Mouse (Mus musculus) neural tube, embryonic 11.5 days (tissue): ENCODE data around the gene Loxl1. TPM values are rescaled to one million over a fixed set of nuclear protein-coding genes. Genes with fewer than 3 reads are reported as not detected.

ENCODE experiments used
- ATAC-seq: fragments of 200-750 bp; cut with Nextera tagmentation; 2 replicates; pipeline ENCODE4 v1.8.0; 2017; ENCODE audit warnings: moderate number of reproducible peaks, mild to moderate bottlenecking, moderate TSS enrichment, moderate library complexity; ENCODE audit not compliant: insufficient read depth, low FRiP score, low TSS enrichment
- DNase-seq: peaks from one replicate; pipeline ENCODE4 v3.0.0-alpha.2; 2015; ENCODE audit warnings: low spot score
- H3K27ac ChIP-seq: fragments of 300-500 bp; sonication (generic); 2 replicates; pipeline ENCODE4 v1.5.1; 2014; ENCODE audit warnings: low read depth, mild to moderate bottlenecking, low read length
- H3K27me3 ChIP-seq: fragments of 300-500 bp; sonication (generic); 2 replicates; pipeline ENCODE4 v1.6.1; 2014; ENCODE audit warnings: mild to moderate bottlenecking, low read length, mixed read lengths; ENCODE audit not compliant: control insufficient read depth, insufficient read depth
- H3K36me3 ChIP-seq: fragments of 300-500 bp; sonication (generic); 2 replicates; pipeline ENCODE4 v1.6.1; 2014; ENCODE audit warnings: mild to moderate bottlenecking, low read length, moderate library complexity, mixed read lengths; ENCODE audit not compliant: control insufficient read depth, insufficient read depth
- H3K4me1 ChIP-seq: fragments of 300-500 bp; sonication (generic); 2 replicates; pipeline ENCODE4 v1.6.1; 2014; ENCODE audit warnings: low read length, mixed read lengths; ENCODE audit not compliant: control insufficient read depth, insufficient read depth
- H3K4me2 ChIP-seq: fragments of 300-500 bp; sonication (generic); 2 replicates; pipeline ENCODE4 v1.6.1; 2014; ENCODE audit warnings: low read depth, mild to moderate bottlenecking, moderate library complexity
- H3K4me3 ChIP-seq: fragments of 300-500 bp; sonication (generic); 2 replicates; pipeline ENCODE4 v1.5.1; 2014; ENCODE audit warnings: low read depth, low read length
- H3K9ac ChIP-seq: fragments of 300-500 bp; sonication (generic); 2 replicates; pipeline ENCODE4 v1.6.1; 2014; ENCODE audit warnings: mild to moderate bottlenecking, low read length
- H3K9me3 ChIP-seq: fragments of 300-500 bp; sonication (generic); 2 replicates; pipeline ENCODE4 v1.6.1; 2016; ENCODE audit warnings: low read length; ENCODE audit not compliant: control insufficient read depth
- WGBS: fragments of 180-500 bp; shearing (Covaris S2); extraction: QIAGEN DNeasy Blood & Tissue Kit; methylation state at CpG from one replicate; pipeline ENCODE4 v1.1.7; 2014; 5-methylcytosine and 5-hydroxymethylcytosine counted together
- polyA plus RNA-seq: library from polyadenylated mRNA; unstranded; fragments of >200 nt; fragmentation: Nextera tagmentation; extraction: Ambion mirVana; gene quantifications from 2 replicates; pipeline ENCODE4 v1.2.1, GENCODE M21; 2014

The Loxl1 gene
- 12.8 and 13.5 TPM in 2 replicates for polyA plus RNA-seq

DNA sequence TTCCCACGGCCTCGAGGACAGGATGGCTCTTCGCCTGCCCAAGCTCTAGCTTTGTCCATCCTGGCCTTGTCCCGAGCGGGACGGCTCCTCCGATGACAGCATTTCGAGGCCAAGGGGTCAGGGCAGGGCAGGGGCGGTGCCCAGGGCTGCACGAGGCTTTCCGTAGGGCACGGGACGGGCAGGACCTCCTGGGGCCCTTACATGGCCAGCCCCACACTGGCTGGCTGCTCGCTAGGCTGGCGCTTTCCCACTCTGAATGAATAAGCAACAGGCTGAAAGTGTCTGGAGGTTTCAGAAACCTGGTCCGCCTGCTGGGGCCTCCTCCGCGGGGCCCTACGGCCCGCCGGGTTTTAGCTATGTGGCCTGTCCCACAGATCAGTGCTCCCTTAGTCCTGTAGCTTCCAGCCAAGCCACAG is at the start of gene Loxl1:
Gene Loxl1 (minus strand): TSS at position 243 of the 416 bp plus-strand sequence.
- H3K4me2 ChIP-seq, result peak within 1 kb of the TSS; percentile 50
- DNase-seq (peak; percentile 75), ATAC-seq (peak; percentile 48; the same call in 1 of the 2 replicates)
- H3K36me3 ChIP-seq, result no peaks in the 10 kb centered on the region
- peak within 1 kb of the TSS; percentile 27 for H3K9ac ChIP-seq
- WGBS, result 0% methylated on average over 21 of the region's 21 CpGs
- no peaks in the 10 kb centered on the region for H3K9me3 ChIP-seq
- H3K27me3 ChIP-seq, result peaks cover 18% of the 10 kb centered on the region
- H3K4me3 ChIP-seq, result peak within 1 kb of the TSS; percentile 30
- H3K4me1 ChIP-seq, result peaks cover 2% of the 10 kb centered on the region
- H3K27ac ChIP-seq, result no peak within 1 kb of the TSS

DNA sequence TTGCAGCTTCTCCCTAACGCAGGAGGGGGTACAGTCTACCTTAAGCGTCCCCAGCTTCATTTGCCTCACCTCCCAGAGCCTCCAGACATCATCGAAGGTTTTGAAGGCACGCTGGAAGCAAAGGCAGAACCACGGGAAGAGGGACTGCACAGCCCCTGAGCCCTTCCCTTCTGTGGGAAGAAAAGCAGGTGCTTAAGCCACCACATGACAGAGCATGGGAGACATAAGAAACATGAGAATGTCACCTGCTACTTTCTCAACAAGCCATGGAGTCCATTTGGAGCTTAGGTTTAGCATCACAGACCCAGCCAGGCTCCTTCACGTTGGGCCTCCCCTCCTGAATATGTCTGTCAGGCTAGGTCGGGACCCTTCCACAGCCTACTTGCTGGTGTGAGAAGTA is 49.0 kb upstream of the Loxl1 start:
- no peaks in the 10 kb centered on the region for H3K4me1 ChIP-seq
- ATAC-seq, result no peak
- H3K36me3 ChIP-seq, result no peaks in the 10 kb centered on the region
- no peaks in the 10 kb centered on the region for H3K9me3 ChIP-seq
- H3K4me2 ChIP-seq, result no peak overlapping the region
- H3K27me3 ChIP-seq, result no peaks in the 10 kb centered on the region
- H3K4me3 ChIP-seq, result no peak overlapping the region
- H3K27ac ChIP-seq, result no peak overlapping the region
- no peak for DNase-seq
- 88% methylated on average over 7 of the region's 7 CpGs for WGBS
- no peak overlapping the region for H3K9ac ChIP-seq

DNA sequence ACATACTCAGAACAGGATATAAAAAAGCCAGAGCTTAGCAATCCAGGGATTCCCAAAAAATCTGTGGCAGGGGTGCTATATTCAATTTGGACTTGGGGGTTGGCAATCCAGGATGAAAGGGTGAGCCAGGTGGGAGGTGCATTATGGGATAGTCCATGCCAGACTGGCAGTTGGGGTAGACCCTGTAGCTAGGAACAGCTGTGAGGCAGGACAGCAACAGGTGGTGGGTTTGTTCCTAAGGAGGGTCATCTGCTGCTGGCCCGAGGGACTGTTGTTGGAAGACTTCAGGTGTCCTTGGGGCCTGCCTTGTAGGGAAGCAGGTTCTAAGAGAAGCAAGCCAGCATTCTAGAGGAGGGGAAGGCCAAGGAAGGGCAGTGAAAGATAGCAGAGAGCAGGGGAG is 48.4 kb upstream of the Loxl1 start:
- DNase-seq, result no peak
- H3K9ac ChIP-seq, result no peak overlapping the region
- WGBS, result 79% methylated on average over 1 of the region's 1 CpGs
- no peaks in the 10 kb centered on the region for H3K36me3 ChIP-seq
- H3K4me2 ChIP-seq, result no peak overlapping the region
- no peak overlapping the region for H3K4me3 ChIP-seq
- H3K27ac ChIP-seq, result no peak overlapping the region
- H3K9me3 ChIP-seq, result no peaks in the 10 kb centered on the region
- H3K4me1 ChIP-seq, result no peaks in the 10 kb centered on the region
- no peaks in the 10 kb centered on the region for H3K27me3 ChIP-seq
- ATAC-seq, result no peak

DNA sequence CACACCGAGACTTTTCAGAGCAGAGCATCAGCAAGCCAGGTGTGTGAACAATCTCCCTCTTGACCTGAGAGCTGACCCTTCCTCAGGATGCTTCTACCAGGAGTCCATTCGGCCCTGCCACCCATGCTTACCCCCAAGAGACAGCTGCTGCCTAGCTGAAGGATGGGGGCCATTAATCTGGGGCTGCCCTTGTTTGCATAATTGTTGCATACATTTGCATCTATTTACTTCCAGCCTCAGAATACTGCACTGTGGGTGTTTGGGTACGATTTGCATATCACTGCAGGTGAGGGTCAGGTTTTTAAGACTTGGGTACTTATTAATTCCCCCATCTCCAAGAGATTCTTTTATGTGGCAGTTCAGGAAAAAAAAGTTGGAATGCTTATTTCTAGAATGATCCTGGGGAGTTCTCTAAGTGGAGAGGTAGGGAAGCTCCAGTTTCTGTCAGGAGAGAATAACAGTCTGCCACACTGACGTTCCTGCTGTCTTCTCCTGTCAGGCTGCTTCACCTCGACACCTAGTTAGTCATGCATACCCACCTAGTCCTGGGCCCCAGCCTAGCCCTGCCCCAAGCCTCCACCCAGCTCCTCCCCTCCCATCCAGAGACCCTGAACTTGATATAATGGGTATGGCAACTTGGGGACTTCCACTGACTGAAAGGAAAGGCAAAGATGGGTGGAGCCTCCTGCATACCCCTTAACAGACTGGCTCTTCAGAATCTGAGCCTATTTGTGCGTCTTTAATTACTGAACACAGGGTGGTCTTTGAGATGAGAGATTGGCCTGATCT is 42.5 kb upstream of the Loxl1 start:
- Histone ChIP-seq H3K9ac (no peak overlapping the region), H3K4me2 (no peak overlapping the region), H3K27me3 (no peaks in the 10 kb centered on the region), H3K27ac (no peak overlapping the region), H3K4me1 (peaks cover 7% of the 10 kb centered on the region; the same call in 1 of the 2 replicates), H3K36me3 (no peaks in the 10 kb centered on the region), H3K4me3 (no peak overlapping the region), H3K9me3 (no peaks in the 10 kb centered on the region)
- WGBS, result 22% methylated on average over 6 of the region's 6 CpGs
- ATAC-seq, result peak; percentile 75
- DNase-seq, result peak; percentile 25

- no peaks in the 10 kb centered on the region for H3K27me3 ChIP-seq
- ATAC-seq (no peak), DNase-seq (no peak)
- no peak overlapping the region for H3K9ac ChIP-seq
- H3K27ac ChIP-seq, result no peak overlapping the region
- 85% methylated on average over 6 of the region's 6 CpGs for WGBS
- no peaks in the 10 kb centered on the region for H3K36me3 ChIP-seq
- no peaks in the 10 kb centered on the region for H3K9me3 ChIP-seq
- no peak overlapping the region for H3K4me2 ChIP-seq
- peaks cover 7% of the 10 kb centered on the region; the same call in 1 of the 2 replicates for H3K4me1 ChIP-seq
- no peak overlapping the region for H3K4me3 ChIP-seq
Measured at GRCm38 (mm10) chr9:58354701-58355100, 41.7 kb upstream of the Loxl1 start.

- Histone ChIP-seq H3K4me1 (peaks cover 7% of the 10 kb centered on the region; the same call in 1 of the 2 replicates), H3K9me3 (no peaks in the 10 kb centered on the region), H3K9ac (no peak overlapping the region), H3K4me2 (no peak overlapping the region), H3K27ac (no peak overlapping the region), H3K36me3 (no peaks in the 10 kb centered on the region), H3K27me3 (no peaks in the 10 kb centered on the region), H3K4me3 (no peak overlapping the region)
- no peak for ATAC-seq
- WGBS, result 90% methylated on average over 6 of the region's 6 CpGs
- no peak for DNase-seq
Measured at GRCm38 (mm10) chr9:58353224-58353623, 40.2 kb upstream of the Loxl1 start.

GRCm38 (mm10) chr9:58347795-58348194 is 34.8 kb upstream of the Loxl1 start:
- peaks cover 12% of the 10 kb centered on the region; the same call in 1 of the 2 replicates for H3K4me1 ChIP-seq
- H3K36me3 ChIP-seq, result no peaks in the 10 kb centered on the region
- no peak overlapping the region for H3K4me3 ChIP-seq
- no peak overlapping the region for H3K27ac ChIP-seq
- H3K4me2 ChIP-seq, result no peak overlapping the region
- H3K9me3 ChIP-seq, result no peaks in the 10 kb centered on the region
- 87% methylated on average over 6 of the region's 6 CpGs for WGBS
- DNase-seq (no peak), ATAC-seq (no peak)
- H3K27me3 ChIP-seq, result no peaks in the 10 kb centered on the region
- H3K9ac ChIP-seq, result no peak overlapping the region

- no peak overlapping the region for H3K4me3 ChIP-seq
- no peak overlapping the region for H3K27ac ChIP-seq
- H3K36me3 ChIP-seq, result no peaks in the 10 kb centered on the region
- 28% methylated on average over 10 of the region's 10 CpGs for WGBS
- ATAC-seq (no peak), DNase-seq (peak; percentile 68)
- no peaks in the 10 kb centered on the region for H3K9me3 ChIP-seq
- no peak overlapping the region for H3K9ac ChIP-seq
- no peaks in the 10 kb centered on the region for H3K27me3 ChIP-seq
- H3K4me2 ChIP-seq, result no peak overlapping the region
- peaks cover 12% of the 10 kb centered on the region; the same call in 1 of the 2 replicates for H3K4me1 ChIP-seq
Measured at GRCm38 (mm10) chr9:58346498-58346897, 33.5 kb upstream of the Loxl1 start.

DNA sequence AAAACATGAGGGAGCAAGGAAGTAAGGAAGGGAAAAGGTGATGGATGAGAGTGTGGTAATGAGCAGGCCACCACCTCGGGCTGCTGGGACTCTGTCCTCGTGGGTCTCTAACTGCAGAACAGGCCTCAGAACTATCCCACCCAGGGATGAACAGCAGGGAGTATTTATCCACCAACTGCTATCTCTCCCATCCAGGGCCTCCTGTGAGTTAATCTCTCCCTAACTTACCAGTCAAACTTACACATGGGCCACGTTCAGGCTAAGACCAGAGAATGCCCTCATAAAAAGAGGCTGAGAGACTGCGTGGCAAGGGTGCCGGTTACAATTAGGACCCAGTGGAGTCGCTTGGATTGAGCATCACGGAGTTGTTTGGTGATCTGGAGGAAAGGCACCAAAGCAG is 33.0 kb upstream of the Loxl1 start:
- no peaks in the 10 kb centered on the region for H3K9me3 ChIP-seq
- no peak for DNase-seq
- ATAC-seq, result no peak
- H3K4me3 ChIP-seq, result no peak overlapping the region
- H3K4me1 ChIP-seq, result peaks cover 12% of the 10 kb centered on the region; the same call in 1 of the 2 replicates
- no peak overlapping the region for H3K27ac ChIP-seq
- no peak overlapping the region for H3K9ac ChIP-seq
- no peaks in the 10 kb centered on the region for H3K27me3 ChIP-seq
- no peak overlapping the region for H3K4me2 ChIP-seq
- no peaks in the 10 kb centered on the region for H3K36me3 ChIP-seq
- WGBS, result 59% methylated on average over 7 of the region's 7 CpGs
